Mouse (Mus musculus) kidney, adult 18-20 months (tissue): ENCODE results near the gene Lonp2.

Experiments
- DNase-seq: peaks from one replicate; pipeline ENCODE4 v3.0.0; 2021

Gene Lonp2

GRCm38 (mm10) chr8:86630212-86630611 lies 6.4 kb downstream of the Lonp2 start:
- no peak for DNase-seq

GRCm38 (mm10) chr8:86631395-86631794 lies 7.6 kb downstream of the Lonp2 start:
- no peak for DNase-seq

GRCm38 (mm10) chr8:86637826-86638225 lies 14.0 kb downstream of the Lonp2 start:
- no peak for DNase-seq

GRCm38 (mm10) chr8:86638981-86639380 lies 15.1 kb downstream of the Lonp2 start:
- DNase-seq, result no peak

- no peak for DNase-seq
Observed at GRCm38 (mm10) chr8:86642682-86643081, 18.8 kb downstream of the Lonp2 start.

DNA sequence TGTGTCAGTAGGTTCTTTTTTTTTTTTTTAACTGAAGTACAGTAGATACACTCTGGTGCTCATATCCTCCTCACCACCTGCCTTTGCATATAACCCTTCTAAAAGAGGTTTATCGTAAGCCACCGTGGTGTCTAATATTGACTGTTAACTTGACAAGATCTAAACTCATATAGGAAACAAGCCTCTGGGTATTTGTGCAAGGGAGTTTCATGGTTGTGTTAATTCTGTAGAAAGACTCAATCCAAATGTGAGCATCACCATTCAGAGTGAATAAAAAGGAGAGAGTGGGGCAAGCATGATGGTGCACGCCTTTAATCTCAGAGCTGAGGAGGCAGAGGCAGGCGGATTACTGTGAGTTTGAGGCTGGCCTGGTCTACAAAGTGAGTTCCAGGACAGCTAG lies 20.8 kb downstream of the Lonp2 start:
- DNase-seq, result no peak

GRCm38 (mm10) chr8:86647771-86648170 lies 23.9 kb downstream of the Lonp2 start:
- no peak for DNase-seq

- DNase-seq, result no peak
Observed at GRCm38 (mm10) chr8:86651416-86651815, 27.6 kb downstream of the Lonp2 start.

- DNase-seq, result no peak
Observed at GRCm38 (mm10) chr8:86652546-86652945, 28.7 kb downstream of the Lonp2 start.

GRCm38 (mm10) chr8:86654578-86654977 lies 30.7 kb downstream of the Lonp2 start:
- no peak for DNase-seq

- DNase-seq, result no peak
Observed at GRCm38 (mm10) chr8:86668750-86669149, 44.9 kb downstream of the Lonp2 start.

DNA sequence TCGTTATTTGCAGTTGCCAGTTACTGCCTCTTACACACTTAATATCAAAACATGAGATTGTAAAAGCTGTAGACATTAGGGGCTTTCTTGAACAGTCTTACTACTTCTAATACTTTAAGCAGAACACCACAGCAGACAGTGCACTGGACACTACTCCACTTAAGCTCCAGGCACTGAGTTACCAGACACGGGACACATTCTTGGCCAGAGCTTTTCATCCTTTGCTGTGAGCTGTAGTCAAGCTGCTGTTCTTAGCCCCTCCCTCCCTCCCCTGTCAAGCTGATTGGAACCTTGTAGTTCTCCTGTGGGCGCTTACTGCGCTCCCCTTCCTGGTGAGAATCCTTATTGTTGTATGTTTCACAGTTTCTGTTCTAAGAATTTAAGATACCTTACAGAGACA lies 45.4 kb downstream of the Lonp2 start:
- DNase-seq, result no peak

DNA sequence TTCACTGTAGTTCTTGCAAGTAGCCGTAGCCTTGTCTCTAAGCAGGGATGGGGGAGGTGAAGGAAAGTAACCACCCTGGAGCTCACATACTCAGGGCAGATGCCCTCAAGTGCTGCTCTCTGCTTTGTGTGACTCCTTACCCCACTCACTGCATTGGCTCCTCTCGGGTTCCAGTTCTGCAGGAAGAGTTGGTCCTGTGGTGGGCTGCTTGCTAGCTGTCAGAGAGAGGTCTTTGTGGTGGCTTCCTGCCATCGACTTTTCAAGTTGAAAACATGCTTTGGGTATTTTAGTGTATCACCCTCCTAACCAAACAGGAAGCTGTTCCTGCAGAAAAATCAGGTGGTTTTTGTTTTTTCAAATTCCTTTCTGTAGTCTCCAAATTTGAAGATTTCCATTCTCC lies 62.8 kb downstream of the Lonp2 start:
- DNase-seq, result no peak

GRCm38 (mm10) chr8:86692107-86692506 lies 68.3 kb downstream of the Lonp2 start:
- DNase-seq, result no peak

DNA sequence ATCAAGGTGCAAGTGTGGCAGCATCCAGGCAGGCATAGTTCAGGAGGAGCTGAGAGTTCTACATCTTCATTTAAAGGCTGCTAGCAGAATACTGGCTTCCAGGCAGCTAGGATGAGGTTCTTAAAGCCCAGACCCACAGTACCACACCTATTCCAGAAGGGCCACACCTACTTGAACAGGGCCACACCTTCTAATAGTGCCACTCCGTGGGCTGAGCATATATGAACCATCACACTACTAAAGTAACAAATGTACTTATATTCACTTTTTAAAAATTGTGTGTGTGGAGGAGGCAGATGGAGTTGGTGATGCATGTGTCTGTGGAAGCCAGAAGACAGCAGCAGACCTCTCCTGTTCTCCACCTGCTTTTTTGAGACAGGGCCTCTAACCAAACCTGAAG lies 70.2 kb downstream of the Lonp2 start:
- no peak for DNase-seq

DNA sequence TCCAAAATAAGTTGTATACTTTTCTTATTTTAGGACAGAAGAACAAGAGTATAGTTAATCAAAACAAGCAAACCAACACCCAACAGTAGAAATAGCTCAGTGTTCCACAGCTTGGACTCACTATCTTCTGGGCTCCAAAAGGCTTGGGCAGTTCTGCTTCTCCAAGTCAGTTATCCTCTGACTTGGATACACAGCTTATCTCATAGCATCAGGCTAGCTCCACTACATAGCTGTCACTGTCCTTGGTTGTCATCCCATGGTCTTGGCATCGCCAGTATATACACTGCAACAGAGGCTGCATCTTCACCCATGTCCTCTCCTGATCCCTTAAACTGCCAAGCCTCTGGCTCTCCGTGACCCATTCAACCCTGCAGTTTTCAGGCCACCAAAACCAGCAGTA lies 71.9 kb downstream of the Lonp2 start:
- DNase-seq, result no peak

DNA sequence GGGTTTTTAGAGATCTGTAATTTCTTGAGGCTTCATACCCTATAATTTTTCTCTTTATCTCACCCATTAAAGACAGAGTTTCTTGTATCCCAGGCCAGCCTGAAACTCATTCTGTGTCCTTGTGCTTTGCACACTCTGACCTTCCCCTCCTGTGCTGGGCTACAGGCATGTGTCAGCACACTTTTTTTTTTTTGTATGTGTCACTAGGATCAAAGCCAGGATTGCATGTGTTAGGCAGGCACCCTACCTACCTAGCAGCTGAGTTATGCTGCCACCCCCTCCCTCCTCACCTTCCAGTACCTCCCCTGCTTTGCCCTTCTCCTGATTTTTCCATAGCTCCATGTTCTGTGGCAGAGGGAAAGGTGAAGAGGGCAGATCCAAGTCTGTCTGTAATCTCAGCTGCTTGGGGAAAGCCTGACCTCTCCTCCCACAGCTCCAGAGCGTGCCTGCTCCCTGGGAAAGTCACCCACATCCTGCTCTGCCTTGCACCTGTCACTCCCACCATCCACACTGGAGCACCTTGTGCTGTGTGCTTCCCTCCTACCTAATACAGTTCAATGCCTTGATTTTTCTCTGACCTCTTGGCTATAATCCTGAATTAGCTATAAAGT lies 75.1 kb downstream of the Lonp2 start:
- no peak for DNase-seq

DNA sequence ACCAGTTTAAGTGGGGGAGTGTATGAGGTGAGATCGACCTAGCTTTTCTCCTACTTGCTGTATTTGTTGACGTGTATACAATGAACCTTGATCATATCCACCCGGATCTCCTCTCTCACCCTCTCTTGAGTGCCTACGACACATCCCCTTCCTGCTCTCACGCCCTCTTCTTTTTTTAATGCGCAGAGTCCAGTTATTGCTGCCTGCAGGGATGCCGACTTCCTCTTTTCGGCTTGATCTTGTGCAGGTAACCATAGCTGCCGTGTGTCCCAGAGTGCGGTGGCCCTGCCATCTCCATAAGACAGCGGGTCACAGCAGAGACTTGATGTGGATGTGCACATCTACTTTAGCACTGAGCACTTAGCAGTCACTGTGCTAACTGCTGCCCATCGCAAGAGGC lies 75.6 kb downstream of the Lonp2 start:
- DNase-seq, result no peak

DNA sequence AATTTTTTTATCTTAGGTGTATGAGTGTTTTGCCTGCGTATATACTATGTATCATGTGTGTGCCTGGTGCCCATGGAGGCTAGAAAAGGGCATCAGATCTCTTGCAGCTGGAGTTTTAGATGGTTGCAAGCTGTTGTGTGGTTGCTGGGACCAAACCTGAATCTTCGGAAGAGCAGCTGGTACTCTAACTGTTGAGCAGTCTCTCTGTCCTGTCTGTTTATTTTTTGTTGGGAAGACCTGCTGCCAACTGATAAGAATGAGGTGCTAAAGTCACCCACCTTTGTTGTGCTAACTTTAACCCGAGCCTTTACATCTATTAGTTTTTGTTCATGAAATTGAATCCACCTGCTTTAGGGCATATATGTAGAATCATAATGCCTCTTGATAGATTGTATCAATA lies 78.6 kb downstream of the Lonp2 start:
- DNase-seq, result no peak

- DNase-seq, result no peak
Observed at GRCm38 (mm10) chr8:86705317-86705716, 81.5 kb downstream of the Lonp2 start.

DNA sequence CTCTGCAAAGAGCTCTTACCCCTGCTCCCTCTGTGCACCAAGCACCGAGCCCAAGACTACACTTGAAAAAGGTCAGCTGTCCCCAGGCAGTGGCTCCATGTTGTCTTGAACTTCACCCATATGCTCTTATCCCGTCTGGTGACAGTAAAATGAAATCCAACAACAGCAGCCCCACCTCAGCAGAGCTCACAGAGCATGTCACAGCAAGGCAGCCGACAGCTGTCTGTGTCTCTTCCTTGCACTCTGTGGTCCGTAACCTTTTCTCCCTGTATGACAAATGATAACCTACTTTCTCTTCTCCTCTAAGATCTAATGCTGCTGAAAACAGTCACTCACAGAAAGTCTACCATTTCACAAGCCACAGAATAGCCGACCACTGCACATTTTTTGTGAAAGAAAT lies 82.9 kb downstream of the Lonp2 start:
- no peak for DNase-seq

GRCm38 (mm10) chr8:86707873-86708272 lies 84.0 kb downstream of the Lonp2 start:
- DNase-seq, result no peak

GRCm38 (mm10) chr8:86712594-86712993 lies 88.8 kb downstream of the Lonp2 start:
- DNase-seq, result no peak

DNA sequence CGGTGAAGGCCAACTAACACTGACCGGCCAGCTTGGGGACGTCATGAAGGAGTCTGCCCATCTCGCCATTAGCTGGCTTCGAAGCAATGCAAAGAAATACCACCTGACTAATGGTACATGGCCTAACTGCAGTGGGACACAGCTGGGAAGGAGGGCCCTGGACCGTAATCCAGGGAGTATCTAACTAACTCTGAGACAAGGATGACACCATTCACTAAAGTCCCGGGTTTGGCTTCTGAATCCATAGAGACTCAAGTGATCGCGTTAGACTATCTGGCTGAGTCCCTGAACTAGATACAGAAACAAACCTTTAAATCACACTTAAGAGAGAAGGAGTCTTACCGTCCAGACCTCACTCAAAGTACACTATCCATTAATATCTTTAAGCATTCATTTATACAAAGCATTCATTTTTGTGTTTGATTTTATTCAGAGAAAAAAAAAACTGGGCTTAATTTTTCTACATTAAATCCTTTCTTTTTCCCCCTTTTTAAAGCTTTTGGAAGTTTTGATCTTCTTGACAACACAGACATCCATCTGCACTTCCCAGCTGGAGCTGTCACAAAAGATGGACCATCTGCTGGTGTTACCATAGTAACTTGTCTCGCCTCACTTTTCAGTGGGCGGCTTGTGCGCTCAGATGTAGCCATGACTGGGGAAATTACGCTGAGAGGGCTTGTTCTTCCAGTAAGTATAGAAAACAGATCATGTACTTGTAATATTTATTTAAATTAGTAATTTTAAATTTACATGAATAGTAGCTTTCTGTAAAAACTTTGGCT lies 89.8 kb downstream of the Lonp2 start:
- DNase-seq, result no peak
